Mouse (Mus musculus) hindbrain, embryonic 10.5 days (tissue): ENCODE measurements around the gene Parn. TPM values are rescaled to one million over a fixed set of nuclear protein-coding genes. Genes with fewer than 3 reads are reported as not detected.
A peak's percentile ranks its signal among the peaks of the same experiment; 100 is the strongest.

Experiments used
- DNase-seq: peaks from one replicate; pipeline ENCODE4 v3.0.0-alpha.2; 2017; ENCODE audit warnings: low spot score
- H3K27ac ChIP-seq: fragments of 300-500 bp; sonication (generic); 2 replicates; pipeline ENCODE4 v1.5.1; 2016; ENCODE audit warnings: mild to moderate bottlenecking, moderate library complexity
- H3K27me3 ChIP-seq: fragments of 300-500 bp; sonication (generic); 2 replicates; pipeline ENCODE4 v1.6.1; 2016; ENCODE audit warnings: mild to moderate bottlenecking; ENCODE audit not compliant: poor library complexity, insufficient read depth, severe bottlenecking
- H3K36me3 ChIP-seq: fragments of 300-500 bp; sonication (generic); 2 replicates; pipeline ENCODE4 v1.6.1; 2016; ENCODE audit warnings: mild to moderate bottlenecking, moderate library complexity
- H3K4me1 ChIP-seq: fragments of 300-500 bp; sonication (generic); replicated peaks from 2 replicates; pipeline ENCODE4 v1.6.1; 2016; ENCODE audit warnings: mild to moderate bottlenecking
- H3K4me3 ChIP-seq: fragments of 300-500 bp; sonication (generic); 2 replicates; pipeline ENCODE4 v1.5.1; 2016; ENCODE audit warnings: mild to moderate bottlenecking, moderate library complexity
- H3K9me3 ChIP-seq: fragments of 300-500 bp; sonication (generic); 2 replicates; pipeline ENCODE4 v1.6.1; 2016; ENCODE audit warnings: mild to moderate bottlenecking, moderate library complexity
- WGBS: fragments of 180-500 bp; shearing (Covaris S2); methylation state at CpG from one replicate; pipeline ENCODE4 v1.1.7; 2016; 5-methylcytosine and 5-hydroxymethylcytosine counted together
- polyA plus RNA-seq: library from polyadenylated mRNA; unstranded; fragments of >200 nt; fragmentation: Nextera tagmentation; extraction: Ambion mirVana; gene quantifications from 2 replicates; pipeline ENCODE4 v1.2.1, GENCODE M21; 2016

Gene Parn
- polyA plus RNA-seq, 1 experiment from 2014 or later, result 41.2 TPM

- H3K4me3 ChIP-seq, result no peak overlapping the region
- 89% methylated on average over 7 of the region's 7 CpGs for WGBS
- peaks cover 15% of the 10 kb centered on the region; the same call in 1 of the 2 replicates for H3K36me3 ChIP-seq
- no peaks in the 10 kb centered on the region for H3K27me3 ChIP-seq
- no peak overlapping the region for H3K27ac ChIP-seq
- no peaks in the 10 kb centered on the region for H3K9me3 ChIP-seq
- DNase-seq, result no peak
- H3K4me1 ChIP-seq, result peaks cover 15% of the 10 kb centered on the region
Observed at GRCm38 (mm10) chr16:13536404-13536803, 131.6 kb downstream of the Parn start.

- peaks cover 15% of the 10 kb centered on the region; the same call in 1 of the 2 replicates for H3K36me3 ChIP-seq
- DNase-seq, result no peak
- H3K27ac ChIP-seq, result no peak overlapping the region
- H3K9me3 ChIP-seq, result no peaks in the 10 kb centered on the region
- peaks cover 15% of the 10 kb centered on the region for H3K4me1 ChIP-seq
- H3K4me3 ChIP-seq, result no peak overlapping the region
- no peaks in the 10 kb centered on the region for H3K27me3 ChIP-seq
- 81% methylated on average over 12 of the region's 12 CpGs for WGBS
Observed at GRCm38 (mm10) chr16:13535856-13536255, 132.1 kb downstream of the Parn start.

- H3K27ac ChIP-seq, result no peak overlapping the region
- peaks cover 9% of the 10 kb centered on the region; the same call in 1 of the 2 replicates for H3K36me3 ChIP-seq
- no peak overlapping the region for H3K4me3 ChIP-seq
- DNase-seq, result peak; percentile 31
- H3K27me3 ChIP-seq, result no peaks in the 10 kb centered on the region
- no peaks in the 10 kb centered on the region for H3K4me1 ChIP-seq
- no peaks in the 10 kb centered on the region for H3K9me3 ChIP-seq
Observed at GRCm38 (mm10) chr16:13532840-13533239, 135.1 kb downstream of the Parn start.

DNA sequence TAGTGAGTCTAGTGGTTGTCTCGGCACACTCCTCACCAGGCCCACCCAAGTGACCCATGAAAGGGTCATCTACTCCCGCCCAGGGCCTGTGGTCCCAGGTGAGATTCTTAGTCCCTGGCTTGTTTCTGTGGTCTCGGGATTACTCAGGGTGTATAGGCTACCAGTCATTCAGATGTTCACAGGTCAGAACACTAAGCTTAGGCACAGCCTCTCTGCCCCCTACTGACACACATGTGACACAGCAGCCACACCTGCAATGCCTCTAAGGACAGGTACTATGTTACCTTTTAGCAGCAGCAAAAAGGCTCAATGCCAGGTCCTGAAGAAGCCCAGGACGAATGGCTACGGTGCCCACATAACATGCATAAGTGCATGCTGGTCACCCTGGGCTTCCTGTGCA, 136.7 kb downstream of the Parn start:
- Histone ChIP-seq H3K4me1 (no peaks in the 10 kb centered on the region), H3K36me3 (no peaks in the 10 kb centered on the region), H3K27ac (no peak overlapping the region), H3K4me3 (no peak overlapping the region), H3K9me3 (no peaks in the 10 kb centered on the region), H3K27me3 (no peaks in the 10 kb centered on the region)
- no peak for DNase-seq
- 87% methylated on average over 5 of the region's 5 CpGs for WGBS

GRCm38 (mm10) chr16:13521359-13521758, 146.6 kb downstream of the Parn start:
- Histone ChIP-seq H3K4me1 (no peaks in the 10 kb centered on the region), H3K27me3 (no peaks in the 10 kb centered on the region), H3K36me3 (no peaks in the 10 kb centered on the region), H3K9me3 (no peaks in the 10 kb centered on the region), H3K4me3 (no peak overlapping the region), H3K27ac (no peak overlapping the region)
- 82% methylated on average over 6 of the region's 6 CpGs for WGBS
- DNase-seq, result no peak

GRCm38 (mm10) chr16:13520301-13520700, 147.7 kb downstream of the Parn start:
- no peak overlapping the region for H3K4me3 ChIP-seq
- H3K27ac ChIP-seq, result no peak overlapping the region
- no peak for DNase-seq
- no peaks in the 10 kb centered on the region for H3K9me3 ChIP-seq
- H3K36me3 ChIP-seq, result no peaks in the 10 kb centered on the region
- H3K4me1 ChIP-seq, result no peaks in the 10 kb centered on the region
- WGBS, result 94% methylated on average over 6 of the region's 6 CpGs
- no peaks in the 10 kb centered on the region for H3K27me3 ChIP-seq

GRCm38 (mm10) chr16:13516214-13516613, 151.8 kb downstream of the Parn start:
- no peak overlapping the region for H3K27ac ChIP-seq
- H3K4me3 ChIP-seq, result no peak overlapping the region
- no peak for DNase-seq
- H3K27me3 ChIP-seq, result no peaks in the 10 kb centered on the region
- H3K36me3 ChIP-seq, result no peaks in the 10 kb centered on the region
- no peaks in the 10 kb centered on the region for H3K4me1 ChIP-seq
- H3K9me3 ChIP-seq, result no peaks in the 10 kb centered on the region
- WGBS, result 53% methylated on average over 3 of the region's 3 CpGs

DNA sequence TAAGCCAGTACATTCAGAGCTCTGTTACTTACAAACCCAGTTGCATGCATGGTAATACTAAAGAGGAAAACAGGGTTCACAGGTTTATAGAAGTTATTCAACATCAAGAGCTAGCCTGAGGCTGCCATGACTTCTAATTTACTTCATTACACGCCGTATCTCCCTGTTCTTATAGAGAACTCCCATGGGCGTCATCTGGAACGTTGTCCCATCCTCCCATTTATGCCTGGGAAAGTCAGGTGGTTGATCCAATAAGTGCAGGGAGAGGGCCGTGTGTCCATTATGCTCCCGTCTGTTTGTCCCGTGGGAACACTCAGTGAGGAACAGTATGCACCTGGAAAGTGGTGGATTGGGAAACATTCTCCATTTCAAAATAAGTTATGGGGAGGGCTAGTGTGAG, 152.4 kb downstream of the Parn start:
- WGBS, result 93% methylated on average over 7 of the region's 7 CpGs
- H3K9me3 ChIP-seq, result no peaks in the 10 kb centered on the region
- H3K4me1 ChIP-seq, result no peaks in the 10 kb centered on the region

GRCm38 (mm10) chr16:13505055-13505454, 162.9 kb downstream of the Parn start:
- Histone ChIP-seq H3K36me3 (no peaks in the 10 kb centered on the region), H3K4me1 (no peaks in the 10 kb centered on the region), H3K4me3 (no peak overlapping the region), H3K27ac (no peak overlapping the region), H3K27me3 (no peaks in the 10 kb centered on the region), H3K9me3 (no peaks in the 10 kb centered on the region)
- no peak for DNase-seq
- WGBS, result 80% methylated on average over 5 of the region's 5 CpGs

More for the DNA sequence above, 152.4 kb downstream of the Parn start:
- Histone ChIP-seq H3K36me3 (no peaks in the 10 kb centered on the region), H3K27me3 (no peaks in the 10 kb centered on the region), H3K4me3 (no peak overlapping the region), H3K27ac (no peak overlapping the region)
- no peak for DNase-seq

GRCm38 (mm10) chr16:13504476-13504875, 163.5 kb downstream of the Parn start:
- Histone ChIP-seq H3K9me3 (no peaks in the 10 kb centered on the region), H3K36me3 (no peaks in the 10 kb centered on the region), H3K4me1 (no peaks in the 10 kb centered on the region), H3K4me3 (no peak overlapping the region), H3K27me3 (no peaks in the 10 kb centered on the region), H3K27ac (no peak overlapping the region)
- 92% methylated on average over 3 of the region's 3 CpGs for WGBS
- DNase-seq, result no peak

DNA sequence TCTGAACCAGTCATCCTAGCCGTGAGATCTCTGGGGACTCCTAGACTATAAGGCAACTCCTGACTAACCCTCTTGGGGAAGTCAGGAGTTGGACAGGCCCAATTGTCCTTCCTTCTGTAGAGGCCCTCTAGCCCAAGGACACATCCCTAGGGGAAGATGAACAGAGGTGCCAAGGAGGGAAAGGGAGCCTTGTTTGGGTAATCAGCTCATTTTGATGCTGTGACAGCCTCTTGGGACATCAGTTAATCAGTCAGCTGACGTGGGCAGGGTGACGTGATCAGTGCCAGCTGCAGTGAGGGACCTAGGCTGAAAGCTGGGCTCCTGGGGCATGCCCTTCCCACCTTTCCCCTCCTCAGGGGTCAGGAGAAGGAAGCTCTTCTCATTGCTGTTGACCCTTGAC, 169.0 kb downstream of the Parn start:
- Histone ChIP-seq H3K27me3 (no peaks in the 10 kb centered on the region), H3K9me3 (no peaks in the 10 kb centered on the region), H3K4me1 (peaks cover 4% of the 10 kb centered on the region; the same call in 1 of the 2 replicates), H3K4me3 (no peak overlapping the region), H3K36me3 (no peaks in the 10 kb centered on the region), H3K27ac (no peak overlapping the region)
- WGBS, result 75% methylated on average over 3 of the region's 3 CpGs
- DNase-seq, result no peak

DNA sequence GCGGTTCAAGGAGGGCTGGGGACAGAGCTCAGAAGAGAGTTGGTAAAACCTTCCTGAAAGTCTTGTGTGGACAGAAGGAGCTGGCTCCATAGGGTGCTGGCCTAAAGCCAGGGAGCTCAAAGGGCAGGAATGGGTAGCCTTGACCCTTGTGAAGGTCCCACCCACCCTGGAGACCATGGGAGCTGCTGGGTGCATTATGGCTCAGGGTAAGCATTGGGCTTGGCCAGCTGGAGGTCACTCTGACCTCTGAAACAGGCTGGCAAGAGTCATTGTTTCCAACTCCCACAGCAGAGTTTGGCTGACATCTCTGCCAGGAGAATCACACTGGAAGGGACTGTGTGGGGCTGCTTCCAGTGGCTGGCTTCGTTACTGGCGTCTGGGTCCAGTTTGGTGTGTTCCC, 174.0 kb downstream of the Parn start:
- WGBS, result 84% methylated on average over 3 of the region's 3 CpGs
- Histone ChIP-seq H3K27me3 (no peaks in the 10 kb centered on the region), H3K9me3 (no peaks in the 10 kb centered on the region)

GRCm38 (mm10) chr16:13492996-13493395, 175.0 kb downstream of the Parn start:
- no peak for DNase-seq
- Histone ChIP-seq H3K36me3 (no peaks in the 10 kb centered on the region), H3K9me3 (no peaks in the 10 kb centered on the region), H3K4me3 (no peak overlapping the region), H3K27me3 (no peaks in the 10 kb centered on the region), H3K27ac (no peak overlapping the region), H3K4me1 (no peaks in the 10 kb centered on the region)
- 80% methylated on average over 3 of the region's 3 CpGs for WGBS

More for the DNA sequence above, 174.0 kb downstream of the Parn start:
- Histone ChIP-seq H3K4me1 (peaks cover 1% of the 10 kb centered on the region; the same call in 1 of the 2 replicates), H3K4me3 (no peak overlapping the region), H3K36me3 (no peaks in the 10 kb centered on the region), H3K27ac (no peak overlapping the region)
- DNase-seq, result no peak

GRCm38 (mm10) chr16:13491776-13492175, 176.2 kb downstream of the Parn start:
- Histone ChIP-seq H3K36me3 (no peaks in the 10 kb centered on the region), H3K4me3 (no peak overlapping the region), H3K27ac (no peak overlapping the region), H3K9me3 (no peaks in the 10 kb centered on the region), H3K4me1 (no peaks in the 10 kb centered on the region), H3K27me3 (no peaks in the 10 kb centered on the region)
- 72% methylated on average over 3 of the region's 3 CpGs for WGBS
- no peak for DNase-seq
